Mouse (Mus musculus) cortical plate, adult 2 months (tissue): ENCODE results near the gene Iqgap1.

Experiments used
- CTCF ChIP-seq: fragments of 200-500 bp; IDR thresholded peaks from 2 replicates; pipeline ENCODE4 v1.5.1; 2011; ENCODE audit warnings: mild to moderate bottlenecking, control low read depth, low read length; ENCODE audit not compliant: insufficient read depth; ENCODE audit errors: extremely low read depth
- POLR2A ChIP-seq: fragments of 200-500 bp; IDR thresholded peaks from 2 replicates; pipeline ENCODE4 v1.6.1; 2011; ENCODE audit warnings: mild to moderate bottlenecking, low read length, control low read depth; ENCODE audit not compliant: insufficient read depth; ENCODE audit errors: extremely low read depth

- no peak for TF ChIP-seq CTCF
- no peak for TF ChIP-seq POLR2A
Observed at GRCm38 (mm10) chr7:80865521-80865920, 39.7 kb upstream of the Iqgap1 start.
